Mouse (Mus musculus): Measurements from ENCODE around the gene Ddx25. TPM values are rescaled to one million over a fixed set of nuclear protein-coding genes. Genes with fewer than 3 reads are reported as not detected.

Ddx25 gene
- total RNA-seq (2022) = 1 to 10 TPM; 1.2 to 2.0 (median 1.3) TPM

DNA sequence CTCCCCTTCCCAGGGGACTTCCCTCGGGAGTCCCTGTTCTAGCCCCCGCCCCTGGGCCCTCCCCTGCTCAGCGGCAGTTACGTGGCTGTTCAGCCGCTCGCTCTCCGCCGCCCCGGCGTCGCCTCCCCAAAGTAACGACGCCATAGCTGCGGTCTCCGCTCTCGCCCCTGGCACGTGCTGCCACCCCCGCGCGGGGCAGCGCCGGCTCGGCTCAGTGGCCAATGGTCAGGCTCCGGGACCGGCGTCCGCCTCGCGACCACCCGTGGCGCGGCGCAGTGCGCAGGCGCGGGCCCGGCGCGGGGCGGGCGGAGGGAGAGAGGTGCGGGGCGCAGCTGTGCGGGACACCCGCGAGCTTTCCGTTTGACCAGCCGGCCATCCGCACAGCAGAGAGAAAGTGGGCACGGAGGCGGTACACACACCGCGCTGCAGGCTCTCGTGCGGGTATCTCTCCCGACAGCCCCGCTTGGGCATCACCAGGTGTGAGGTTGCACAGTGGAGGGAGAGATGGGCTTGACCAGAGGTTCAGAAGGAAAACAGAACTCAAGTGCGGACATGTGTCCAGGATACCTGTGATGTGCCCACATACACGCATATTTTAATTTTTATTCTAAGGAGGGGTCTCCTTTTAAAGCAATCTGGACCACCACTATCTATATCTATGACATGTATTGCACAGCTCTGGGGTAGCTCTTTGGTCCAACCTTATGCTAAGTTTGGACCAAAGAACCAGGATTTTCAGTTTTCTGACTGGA is at the start of gene Ddx25, which contains the start of gene Pus3:
Gene Ddx25, minus strand, starts transcription at position 272 of the 752 bp plus-strand sequence.
Gene Pus3, plus strand, starts transcription at position 339 of the 752 bp plus-strand sequence.
- DNase-seq = peak; percentile 7

- no peak for DNase-seq
These were observed 49.5 kb upstream of the Ddx25 start for GRCm38 (mm10) chr9:35607647-35608405.

- no peak for DNase-seq
These were observed 34.6 kb upstream of the Ddx25 start for GRCm38 (mm10) chr9:35592903-35593302.

- DNase-seq = no peak
These were observed 29.3 kb upstream of the Ddx25 start for GRCm38 (mm10) chr9:35587674-35588073.

DNA sequence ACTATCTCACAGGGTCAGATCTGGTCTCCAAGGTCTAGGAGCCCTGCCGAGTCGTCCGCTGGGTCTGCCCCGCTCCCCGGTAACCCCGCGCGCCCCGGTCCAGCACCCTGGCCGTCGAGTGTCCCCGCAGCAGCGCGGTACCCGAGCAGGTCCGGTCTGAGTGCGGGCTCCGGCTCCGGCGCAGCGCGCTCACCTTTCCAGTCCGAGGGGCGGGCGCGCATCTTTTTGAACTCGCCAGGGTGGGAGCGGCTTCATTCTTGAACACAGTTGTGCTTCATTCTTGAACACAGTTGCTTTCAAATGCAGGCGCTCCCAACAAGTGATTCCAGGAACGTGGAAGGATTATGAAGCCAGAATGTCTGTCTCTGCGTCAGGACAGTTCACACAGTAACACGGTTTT is 16.1 kb upstream of the Ddx25 start:
- no peak for DNase-seq

DNA sequence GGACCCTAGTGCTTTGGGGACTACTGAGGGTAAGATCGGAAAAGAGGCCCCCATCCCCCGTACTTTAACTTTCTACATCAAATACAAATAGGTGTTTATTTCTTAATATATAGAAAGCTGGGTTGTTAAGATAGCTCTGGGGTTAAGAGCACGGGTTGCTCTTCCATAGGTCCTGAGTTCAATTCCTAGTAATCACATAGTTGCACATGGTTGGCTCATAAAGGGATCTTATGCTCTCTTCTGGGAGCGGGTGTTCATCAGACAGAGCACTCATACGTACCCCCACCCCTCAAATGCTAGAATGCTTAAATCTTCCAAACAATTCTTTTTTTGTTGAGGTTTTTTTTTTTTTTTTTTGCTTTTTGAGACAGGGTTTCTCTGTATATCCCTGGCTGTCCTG is 12.3 kb upstream of the Ddx25 start:
- DNase-seq = no peak

- peak; percentile 94 for DNase-seq
These were observed 11.5 kb upstream of the Ddx25 start, which contains the start of the genes Pate2 and Hyls1 for GRCm38 (mm10) chr9:35569571-35570534. TSS of gene Pate2 (plus strand) at chr9:35570284. TSS of gene Hyls1 (minus strand) at chr9:35570398.

- DNase-seq = no peak
These were observed 9.7 kb upstream of the Ddx25 start for GRCm38 (mm10) chr9:35567995-35568394.

DNA sequence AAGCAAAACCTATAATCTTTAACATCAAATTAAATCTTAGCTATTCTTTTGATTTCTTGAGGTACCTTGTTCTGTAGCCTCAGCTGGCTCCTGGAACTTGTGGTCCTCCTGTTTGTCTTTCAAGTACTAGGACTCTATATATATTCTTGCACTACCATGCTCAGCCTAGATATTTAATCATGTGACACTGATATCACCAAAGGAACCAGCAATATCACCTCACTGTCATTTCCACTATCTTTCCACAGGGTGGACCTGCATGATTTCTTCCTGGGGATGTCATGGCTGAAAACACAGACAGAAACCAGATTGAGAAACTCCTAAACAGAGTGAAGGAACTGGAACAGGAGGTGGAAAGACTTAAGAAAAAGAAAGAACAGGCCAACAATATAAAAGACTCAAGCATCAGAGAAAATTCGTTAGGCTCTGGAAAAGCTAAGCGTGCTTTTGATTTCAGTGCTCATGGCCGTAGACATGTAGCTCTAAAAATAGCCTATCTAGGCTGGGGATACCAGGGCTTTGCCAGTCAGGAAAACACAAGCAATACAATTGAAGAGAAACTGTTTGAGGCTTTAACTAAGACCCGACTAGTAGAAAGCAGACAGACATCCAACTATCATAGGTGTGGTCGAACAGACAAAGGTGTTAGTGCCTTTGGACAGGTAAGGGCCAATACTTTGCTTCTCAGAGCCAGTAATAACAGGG is 6.4 kb upstream of the Ddx25 start:
- no peak for DNase-seq

DNA sequence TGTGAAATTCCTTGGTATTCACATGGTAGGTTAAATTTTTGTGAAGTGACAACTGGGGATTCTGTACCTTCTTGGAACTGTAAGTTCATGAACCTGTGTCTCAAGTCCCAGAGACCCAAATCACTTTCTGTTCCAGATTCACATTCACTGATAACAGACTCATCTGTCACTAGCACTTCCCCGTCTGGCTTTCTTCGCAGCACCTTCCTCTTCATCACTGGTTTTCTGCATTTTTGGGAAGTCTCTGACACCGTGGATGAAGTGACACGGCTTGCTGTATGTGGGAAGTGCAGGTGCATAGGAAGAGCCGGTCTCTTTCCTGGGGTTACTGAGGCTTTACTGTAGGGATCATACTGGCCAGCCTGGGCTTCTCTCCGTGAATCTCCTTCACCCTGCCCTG is 3.3 kb upstream of the Ddx25 start:
- DNase-seq = no peak

- no peak for DNase-seq
These were observed 2.7 kb upstream of the Ddx25 start for GRCm38 (mm10) chr9:35561076-35561475.

DNA sequence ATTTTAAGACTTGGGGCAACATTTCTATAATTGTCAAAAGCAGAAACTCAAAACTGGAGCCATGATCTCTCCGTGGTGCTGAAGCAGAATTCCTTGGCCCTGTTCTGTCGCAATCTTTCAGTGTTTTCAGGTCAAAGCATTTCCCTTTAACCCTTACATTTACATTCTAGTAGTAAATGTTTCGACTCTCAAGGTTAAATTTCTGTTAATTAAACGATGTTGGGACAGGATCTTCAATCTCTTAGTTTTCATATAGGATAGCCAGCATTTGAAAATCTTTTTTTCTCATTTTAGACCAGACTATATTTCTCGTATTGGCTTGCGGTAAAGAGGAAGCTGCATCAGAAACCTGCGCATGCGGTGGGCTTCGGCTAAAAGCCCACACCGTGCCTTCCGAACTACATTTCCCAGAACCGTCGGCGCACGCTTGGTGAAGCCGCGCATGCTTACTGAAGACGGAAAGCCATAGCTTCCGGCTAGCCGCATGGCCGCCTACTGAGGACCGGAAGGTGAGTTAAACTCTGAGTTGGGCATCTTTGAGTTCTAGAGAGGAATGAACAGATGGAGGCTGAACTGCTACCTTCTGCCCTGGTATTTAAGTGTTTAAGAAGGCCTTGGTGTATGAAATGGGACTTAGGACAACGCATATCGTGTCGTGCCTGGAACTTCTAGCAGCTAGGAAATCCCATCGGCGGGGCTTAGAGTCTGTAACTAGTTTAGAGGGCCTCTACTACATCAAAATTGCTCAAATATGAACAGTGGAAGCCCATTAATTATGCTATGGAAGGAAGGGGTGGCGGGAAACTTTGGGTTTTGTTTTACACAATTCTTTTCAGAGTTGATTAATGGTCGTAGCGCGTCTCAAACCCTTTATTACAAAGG is 922 bp upstream of the Ddx25 start:
- DNase-seq = peak; percentile 66

DNA sequence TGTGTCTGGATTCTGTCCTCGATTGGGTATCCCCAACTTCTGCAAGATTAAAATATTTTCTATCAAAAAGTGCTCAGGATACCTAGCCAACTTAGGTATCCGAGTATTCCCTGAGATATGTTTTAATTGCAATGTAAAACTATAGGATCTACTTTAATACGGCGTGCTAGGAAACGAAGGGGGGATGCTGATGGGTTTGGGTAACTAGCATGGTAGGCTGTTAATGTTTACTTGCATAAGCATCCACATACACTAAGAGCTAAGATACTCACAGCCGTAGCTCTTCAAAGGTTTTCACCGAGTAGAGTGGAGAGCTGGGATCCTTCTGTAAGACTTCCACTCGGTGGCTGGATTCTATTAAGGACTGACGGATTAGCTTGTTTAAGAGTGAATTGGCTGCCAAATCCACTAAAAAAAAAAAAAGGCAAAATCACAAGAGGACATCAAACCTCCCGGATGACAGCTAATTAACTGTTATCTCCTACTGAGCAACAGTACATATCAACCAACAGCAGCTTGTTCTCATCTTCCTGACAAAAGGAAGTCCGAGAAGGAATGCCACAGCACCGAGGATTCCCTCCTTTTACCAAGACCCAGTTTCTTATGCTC is 1.7 kb downstream of the Ddx25 start:
- DNase-seq = no peak

DNA sequence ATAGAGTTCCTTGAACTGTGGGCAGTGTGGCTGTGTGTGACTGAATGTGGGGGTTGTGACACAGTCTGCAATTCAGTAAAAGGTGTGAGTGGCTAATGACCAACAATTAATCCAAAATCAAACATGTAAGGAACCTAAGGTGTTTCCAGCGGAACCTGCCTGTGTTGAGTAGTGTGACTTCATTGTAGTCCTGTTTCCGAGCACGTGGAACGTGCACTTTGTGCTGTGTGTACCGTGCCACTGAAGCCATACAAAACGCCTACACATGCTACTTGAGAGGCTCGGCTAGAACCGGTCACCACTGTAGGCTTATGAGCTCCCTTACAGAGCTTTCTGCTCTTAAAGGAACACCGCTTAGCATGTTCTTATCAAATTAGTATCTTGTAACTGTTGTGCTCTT is 9.9 kb downstream of the Ddx25 start:
- no peak for DNase-seq

DNA sequence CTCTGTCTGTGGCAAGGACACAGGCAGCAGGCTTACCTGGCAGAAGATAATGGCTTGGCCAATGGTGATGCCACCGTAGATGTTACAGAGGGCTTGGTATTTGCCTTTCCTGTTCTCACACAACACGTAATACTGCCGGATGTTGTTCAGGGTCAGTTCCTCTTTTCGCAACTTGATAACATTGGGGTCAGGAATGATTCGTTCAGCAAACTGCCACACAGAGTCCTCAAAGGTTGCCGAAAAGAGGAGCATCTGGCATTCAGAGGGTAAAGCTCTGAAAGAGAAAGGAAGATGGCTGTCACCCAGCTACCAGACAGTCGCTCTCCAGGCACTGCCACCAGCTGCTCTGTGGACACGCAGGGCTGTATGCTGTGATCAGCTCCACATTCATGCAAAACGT is 11.6 kb downstream of the Ddx25 start:
- no peak for DNase-seq

DNA sequence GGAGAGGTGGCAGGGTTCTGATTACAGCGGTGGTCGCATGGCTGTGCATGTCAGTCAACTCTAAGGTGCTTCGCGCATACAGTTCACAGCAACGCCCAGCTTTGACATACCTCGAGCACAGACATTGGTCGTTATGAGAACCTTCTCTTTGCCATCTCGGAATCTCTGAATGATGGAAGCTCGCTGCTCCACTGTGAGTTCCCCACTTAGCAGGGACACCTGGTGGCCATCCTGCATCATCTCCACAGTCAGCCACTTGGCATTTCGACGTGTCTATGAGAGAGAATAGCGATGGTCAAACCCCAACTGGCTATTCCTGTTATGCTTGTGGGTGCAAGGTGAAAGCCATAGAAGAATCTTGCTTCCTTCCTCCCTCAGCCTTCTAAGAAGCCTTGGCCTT is 12.6 kb downstream of the Ddx25 start:
- no peak for DNase-seq

DNA sequence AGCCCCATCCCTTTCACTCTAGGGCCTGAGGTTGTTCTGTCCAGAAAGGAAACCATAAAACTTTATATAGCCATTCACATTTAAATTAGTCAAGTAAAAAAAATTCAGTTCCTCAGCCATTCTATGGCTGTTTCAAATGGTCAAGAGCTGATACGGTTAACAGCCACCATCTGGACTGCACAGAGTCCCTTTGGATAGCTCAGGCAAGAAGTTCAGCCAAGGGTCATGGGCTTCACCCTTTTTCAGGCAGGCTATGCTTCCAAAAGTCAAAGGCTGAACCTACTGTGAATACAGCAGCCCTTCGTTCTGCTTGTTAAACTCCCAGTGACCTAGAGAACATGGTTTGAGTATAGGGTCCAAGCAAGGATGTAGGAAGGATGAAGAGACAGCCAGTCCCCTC is 13.7 kb downstream of the Ddx25 start:
- no peak for DNase-seq

DNA sequence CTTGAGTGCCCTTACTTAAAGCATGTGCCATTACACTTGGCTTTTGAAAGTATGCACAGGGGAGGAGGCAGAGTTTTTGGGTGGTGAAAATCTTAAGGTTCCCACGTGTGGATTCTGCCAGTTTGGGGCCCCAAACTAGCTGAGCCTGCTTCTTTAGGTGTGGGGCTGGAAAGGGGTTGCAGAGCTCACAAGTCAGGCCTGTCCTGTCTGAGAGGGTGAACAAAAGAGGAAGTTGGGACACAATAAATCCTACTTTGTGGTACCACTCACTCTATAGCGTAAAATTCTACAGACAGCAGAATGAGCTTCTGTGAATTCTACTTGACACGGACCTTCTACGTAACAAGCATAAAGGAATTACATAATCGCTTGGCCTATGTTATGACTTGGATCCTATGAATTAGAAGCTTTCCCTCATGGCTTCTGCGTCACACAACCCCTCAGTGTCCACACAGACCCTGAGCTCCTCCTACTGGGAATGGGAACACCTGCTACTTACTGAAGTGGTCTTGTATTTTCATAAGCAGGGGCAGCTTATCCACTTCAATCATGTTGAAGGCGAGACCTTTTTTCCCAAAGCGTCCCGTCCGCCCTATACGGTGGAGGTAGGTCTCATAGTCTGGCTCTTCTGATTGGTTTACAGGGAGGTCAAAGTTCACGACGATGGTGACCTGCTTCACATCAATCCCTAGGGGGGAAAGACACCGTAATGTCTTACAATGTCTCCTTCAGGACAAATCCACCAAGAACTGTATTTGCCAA is 15.0 kb downstream of the Ddx25 start:
- DNase-seq = no peak

- DNase-seq = no peak
These were observed 16.4 kb downstream of the Ddx25 start for GRCm38 (mm10) chr9:35541941-35542340.

DNA sequence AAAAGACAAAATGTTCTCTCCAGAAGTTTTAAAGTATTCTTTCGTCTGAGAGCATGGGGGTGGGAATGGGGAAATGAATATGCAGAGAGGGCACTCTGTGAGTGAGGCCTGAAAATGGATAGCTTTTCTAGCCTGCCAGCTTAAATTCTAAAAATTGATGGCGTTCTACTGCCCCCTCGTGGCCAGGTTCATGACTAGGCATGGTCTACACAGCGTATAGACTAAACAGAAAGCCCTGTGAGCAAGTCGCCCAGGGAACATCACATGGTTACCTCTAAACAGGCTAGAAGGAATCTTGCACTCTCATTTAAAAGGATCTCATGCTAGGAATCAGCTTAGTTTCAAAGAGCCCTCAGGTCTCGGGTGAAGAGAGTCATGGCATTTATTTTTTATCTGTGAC is 16.8 kb downstream of the Ddx25 start:
- DNase-seq = no peak
